Mouse (Mus musculus) G1E (cell line): ENCODE measurements around the gene Itga5. TPM values are rescaled to one million over a fixed set of nuclear protein-coding genes. Genes with fewer than 3 reads are reported as not detected.

Experiments
- ATAC-seq: 2 replicates; pipeline ENCODE4 v1.8.0; 2016; ENCODE audit warnings: mild to moderate bottlenecking; ENCODE audit not compliant: insufficient number of reproducible peaks, poor library complexity, low FRiP score, severe bottlenecking; ENCODE audit errors: extremely low read depth
- DNase-seq: peaks from one replicate; pipeline ENCODE4 v3.0.0; 2012; ENCODE audit warnings: low spot score
- H3K27me3 ChIP-seq: 2 replicates; pipeline ENCODE4 v1.6.1; 2012; ENCODE audit warnings: mild to moderate bottlenecking, low read length, inconsistent platforms; ENCODE audit not compliant: insufficient read depth
- H3K36me3 ChIP-seq: replicated peaks from 2 replicates; pipeline ENCODE3; 2012; ENCODE audit warnings: mild to moderate bottlenecking, inconsistent platforms
- H3K4me1 ChIP-seq: 2 replicates; pipeline ENCODE4 v1.6.1; 2012; ENCODE audit warnings: low read depth, low read length, inconsistent platforms, mixed read lengths; ENCODE audit not compliant: insufficient read depth
- H3K4me3 ChIP-seq: 2 replicates; pipeline ENCODE4 v1.5.1; 2012; ENCODE audit warnings: low read depth, mild to moderate bottlenecking, inconsistent platforms, low read length, moderate library complexity, mixed read lengths
- H3K9me3 ChIP-seq: replicated peaks from 2 replicates; pipeline ENCODE4 v1.6.1; 2012; ENCODE audit warnings: inconsistent platforms
- CTCF ChIP-seq: IDR thresholded peaks from 2 replicates; pipeline ENCODE4 v1.5.1; 2012; ENCODE audit warnings: low read depth, low read length, inconsistent platforms, mixed read lengths
- GATA1 ChIP-seq: IDR thresholded peaks from 2 replicates; pipeline ENCODE4 v1.6.1; 2012; ENCODE audit warnings: borderline replicate concordance, low read length, inconsistent platforms, mixed read lengths
- GATA2 ChIP-seq: IDR thresholded peaks from 2 replicates; pipeline ENCODE4 v1.6.1; 2012; ENCODE audit warnings: low read depth, low read length, inconsistent platforms, borderline replicate concordance
- POLR2AphosphoS5 ChIP-seq: IDR thresholded peaks from 2 replicates; pipeline ENCODE4 v1.6.1; 2012; ENCODE audit warnings: low read depth, low read length, inconsistent platforms; ENCODE audit not compliant: insufficient replicate concordance
- TAL1 ChIP-seq: conservative IDR thresholded peaks from 2 replicates; pipeline ENCODE4 v1.6.1; 2012; ENCODE audit warnings: low read depth, low read length, inconsistent platforms, mixed read lengths
- polyA plus RNA-seq: library from polyadenylated mRNA; stranded (reverse); fragments of >175 nt; gene quantifications from 2 replicates; pipeline ENCODE4 v1.2.3, GENCODE M21; 2012
- total RNA-seq, 2 experiments: library from RNA; stranded (forward) in 1 of 2; stranded (reverse) in 1 of 2; fragments of 200-1000 nt in 1 of 2; fragments of >200 nt in 1 of 2; fragmentation: Nextera tagmentation in 1 of 2; gene quantifications; 2 replicates each; pipeline ENCODE4 v1.2.3; 2014 to 2017

Itga5 gene
- total and polyA plus RNA-seq, 3 experiments, result 0.11 to 0.62 TPM; not detected in 1

GRCm38 (mm10) chr15:103382795-103383406 lies 16.3 kb upstream of the Itga5 start:
- DNase-seq, result no peak
- no peak for ATAC-seq
- H3K4me3 ChIP-seq, result no peak overlapping the region
- H3K36me3 ChIP-seq, result no peaks in the 10 kb centered on the region
- TF ChIP-seq GATA1 (no peak), GATA2 (no peak), POLR2AphosphoS5 (no peak), CTCF (no peak)
- no peaks in the 10 kb centered on the region for H3K9me3 ChIP-seq
- H3K4me1 ChIP-seq, result no peaks in the 10 kb centered on the region
- H3K27me3 ChIP-seq, result peaks cover 44% of the 10 kb centered on the region

- ATAC-seq (no peak), DNase-seq (no peak)
- H3K27me3 ChIP-seq, result peaks cover 52% of the 10 kb centered on the region
- H3K4me3 ChIP-seq, result no peak overlapping the region
- TF ChIP-seq POLR2AphosphoS5, result no peak
- TF ChIP-seq CTCF, result no peak
- no peak for TF ChIP-seq GATA1
- TF ChIP-seq GATA2, result no peak
- no peak for TF ChIP-seq TAL1
- no peaks in the 10 kb centered on the region for H3K4me1 ChIP-seq
- no peaks in the 10 kb centered on the region for H3K9me3 ChIP-seq
- no peaks in the 10 kb centered on the region for H3K36me3 ChIP-seq
These were observed 15.5 kb upstream of the Itga5 start for GRCm38 (mm10) chr15:103382075-103382474.

GRCm38 (mm10) chr15:103378665-103379356 lies 12.2 kb upstream of the Itga5 start:
- Histone ChIP-seq H3K4me1 (no peaks in the 10 kb centered on the region), H3K36me3 (no peaks in the 10 kb centered on the region), H3K9me3 (no peaks in the 10 kb centered on the region), H3K4me3 (no peak overlapping the region), H3K27me3 (peaks cover 65% of the 10 kb centered on the region)
- DNase-seq, result no peak
- no peak for TF ChIP-seq CTCF
- TF ChIP-seq POLR2AphosphoS5, result no peak
- TF ChIP-seq GATA1, result no peak
- no peak for TF ChIP-seq GATA2
- TF ChIP-seq TAL1, result no peak
- ATAC-seq, result no peak

GRCm38 (mm10) chr15:103377752-103378664 lies 11.4 kb upstream of the Itga5 start:
- Histone ChIP-seq H3K4me1 (no peaks in the 10 kb centered on the region), H3K4me3 (no peak overlapping the region), H3K9me3 (no peaks in the 10 kb centered on the region), H3K27me3 (peaks cover 57% of the 10 kb centered on the region), H3K36me3 (no peaks in the 10 kb centered on the region)
- DNase-seq (no peak), ATAC-seq (no peak)
- TF ChIP-seq POLR2AphosphoS5, result no peak
- TF ChIP-seq TAL1, result no peak
- TF ChIP-seq GATA1, result no peak
- no peak for TF ChIP-seq CTCF
- TF ChIP-seq GATA2, result no peak

- ATAC-seq, result no peak
- H3K9me3 ChIP-seq, result no peaks in the 10 kb centered on the region
- no peaks in the 10 kb centered on the region for H3K4me1 ChIP-seq
- TF ChIP-seq POLR2AphosphoS5 (no peak), CTCF (no peak), GATA2 (no peak), TAL1 (no peak), GATA1 (no peak)
- H3K4me3 ChIP-seq, result no peak overlapping the region
- no peaks in the 10 kb centered on the region for H3K36me3 ChIP-seq
- no peak for DNase-seq
- peaks cover 47% of the 10 kb centered on the region for H3K27me3 ChIP-seq
These were observed 10.3 kb upstream of the Itga5 start for GRCm38 (mm10) chr15:103376837-103377269.
